Mouse (Mus musculus) lung, adult 2 months (tissue): ENCODE results near the gene Kctd20.

Experiments
- CTCF ChIP-seq: fragments of 200-500 bp; IDR thresholded peaks from 2 replicates; pipeline ENCODE4 v1.5.1; 2011; ENCODE audit warnings: mild to moderate bottlenecking, low read length, control low read depth; ENCODE audit not compliant: insufficient read depth
- POLR2A ChIP-seq: fragments of 200-500 bp; IDR thresholded peaks from 2 replicates; pipeline ENCODE4 v1.6.1; 2011; ENCODE audit warnings: low read depth, mild to moderate bottlenecking, control low read depth, low read length, borderline replicate concordance; ENCODE audit errors: extremely low read depth

DNA sequence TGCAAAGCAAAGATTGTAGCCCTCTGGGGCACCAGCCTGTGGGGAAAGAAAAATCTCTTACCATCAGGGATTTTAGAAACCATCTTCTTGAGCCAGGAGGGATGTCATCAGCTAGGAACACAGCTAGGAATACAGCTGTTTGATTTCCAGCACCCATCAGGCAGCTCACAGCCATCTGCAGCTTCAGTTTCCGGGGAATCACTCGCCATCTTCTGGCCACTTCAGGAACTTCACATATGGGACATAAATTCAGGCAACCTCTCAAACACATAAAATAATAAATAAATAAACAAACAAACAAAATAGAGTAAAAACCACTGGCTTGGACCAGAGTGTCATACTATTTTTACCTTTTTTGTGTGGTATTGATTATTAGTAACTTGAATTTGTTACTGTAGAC is 63.9 kb downstream of the Kctd20 start:
- peak; percentile 70 for TF ChIP-seq CTCF
- no peak for TF ChIP-seq POLR2A
